Mouse (Mus musculus): ENCODE measurements at regions not wholly inside any gene's neighbourhood (a gene's known extent, or its start where the extent isn't known, plus 50 kb on each side); places are given as distances from the start of the nearest gene placed in this dataset.
A peak's percentile ranks its signal among the peaks of the same experiment; 100 is the strongest.

DNA sequence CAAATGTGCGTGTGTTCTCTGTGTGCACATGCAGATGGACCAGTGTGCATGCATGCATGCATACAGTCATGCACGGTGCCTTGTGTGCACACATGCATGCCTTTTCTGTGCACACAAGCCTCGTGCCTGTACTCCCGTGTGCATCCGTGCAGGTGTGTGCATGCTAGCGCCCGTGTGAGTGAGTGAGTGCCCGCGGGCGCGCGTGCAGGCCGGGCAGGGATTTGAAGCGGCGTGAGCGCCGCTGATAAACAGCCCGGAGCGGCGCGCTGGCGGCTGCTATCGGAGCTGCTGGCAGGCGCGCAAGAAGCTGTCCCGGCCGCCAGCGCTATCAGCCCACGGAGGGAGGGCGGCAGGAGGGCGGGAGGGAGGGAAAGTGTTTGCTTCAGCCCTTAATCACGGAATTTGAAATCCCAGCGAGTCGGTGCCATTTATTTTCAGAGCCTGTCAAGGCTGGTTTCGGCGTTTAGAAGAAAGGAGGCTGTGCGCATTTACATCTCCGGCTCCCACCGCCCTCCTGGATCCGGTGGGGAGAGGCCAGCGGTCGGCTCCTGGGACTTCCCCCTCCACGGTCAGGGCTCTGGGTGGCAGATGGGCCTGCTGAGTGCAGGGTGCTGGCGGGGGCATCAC lies 82.1 kb downstream of the Cstad start:
- Histone ChIP-seq H3K4me2 (replicated peaks; ENCODE audit: low read depth, low read length) (peak overlapping the region; percentile 63), H3K4me3 (ENCODE audit: low read depth, low read length) (peak overlapping the region; percentile 30), H3K27ac (ENCODE audit: low read depth, low read length) (peak overlapping the region; percentile 92), H3K27me3 (ENCODE audit: control insufficient read depth, insufficient read depth, low read length) (no peaks in the 10 kb centered on the region), H3K9ac (ENCODE audit: low read depth, low read length) (peak overlapping the region; percentile 69), H3K9me3 (ENCODE audit: control insufficient read depth, low read length) (no peaks in the 10 kb centered on the region), H3K4me1 (replicated peaks; ENCODE audit: control insufficient read depth, insufficient read depth, low read length) (peaks cover 18% of the 10 kb centered on the region), H3K36me3 (ENCODE audit: control insufficient read depth, insufficient read depth, low read length) (no peaks in the 10 kb centered on the region)
- WGBS, result under 1% methylated on average over 43 of the region's 44 CpGs
- ATAC-seq (ENCODE audit: low FRiP score) (peak; percentile 75), DNase-seq (ENCODE audit: low spot score) (peak; percentile 77)

GRCm38 (mm10) chr2:30676450-30676832 lies 81.6 kb downstream of the Cstad start:
- 6% methylated on average over 7 of the region's 7 CpGs for WGBS
- peak; percentile 38; the same call in 1 of the 2 replicates for ATAC-seq (ENCODE audit: low FRiP score)
- H3K27me3 ChIP-seq (ENCODE audit: control insufficient read depth, insufficient read depth, low read length), result no peaks in the 10 kb centered on the region

DNA sequence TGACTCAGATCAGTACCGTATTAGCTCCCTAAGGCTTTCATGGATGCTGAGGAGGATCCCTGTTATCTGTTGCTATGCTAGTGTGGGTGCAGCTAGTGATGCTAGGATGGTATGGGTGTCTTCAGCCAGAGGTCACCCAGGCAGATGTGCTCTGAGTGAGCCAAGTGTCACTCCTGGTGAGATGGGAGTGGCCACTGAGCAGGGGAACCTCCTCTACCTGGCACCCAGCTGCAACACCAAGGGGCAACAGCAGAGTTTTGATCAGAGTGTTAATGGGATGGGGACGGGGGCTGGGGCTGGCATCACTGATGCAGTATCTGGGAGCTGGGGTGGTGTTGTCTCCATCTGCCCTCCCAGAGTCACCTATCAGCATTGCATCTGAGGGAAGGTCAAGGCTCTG lies 81.0 kb downstream of the Cstad start:
- Histone ChIP-seq H3K27me3 (ENCODE audit: control insufficient read depth, insufficient read depth, low read length) (no peaks in the 10 kb centered on the region), H3K4me3 (ENCODE audit: low read depth, low read length) (no peak overlapping the region), H3K27ac (ENCODE audit: low read depth, low read length) (no peak overlapping the region; the same call in 1 of the 2 replicates), H3K9me3 (ENCODE audit: control insufficient read depth, low read length) (no peaks in the 10 kb centered on the region), H3K36me3 (ENCODE audit: control insufficient read depth, insufficient read depth, low read length) (no peaks in the 10 kb centered on the region), H3K4me2 (replicated peaks; ENCODE audit: low read depth, low read length) (no peak overlapping the region), H3K4me1 (replicated peaks; ENCODE audit: control insufficient read depth, insufficient read depth, low read length) (peaks cover 18% of the 10 kb centered on the region), H3K9ac (ENCODE audit: low read depth, low read length) (no peak overlapping the region)
- 79% methylated on average over 2 of the region's 2 CpGs for WGBS
- ATAC-seq (ENCODE audit: low FRiP score) (no peak), DNase-seq (ENCODE audit: low spot score) (no peak)

More at GRCm38 (mm10) chr2:30676450-30676832, 81.6 kb downstream of the Cstad start:
- Histone ChIP-seq H3K9me3 (ENCODE audit: control insufficient read depth, low read length) (no peaks in the 10 kb centered on the region), H3K4me2 (replicated peaks; ENCODE audit: low read depth, low read length) (peak overlapping the region; percentile 63), H3K27ac (ENCODE audit: low read depth, low read length) (peak overlapping the region; percentile 92), H3K4me1 (replicated peaks; ENCODE audit: control insufficient read depth, insufficient read depth, low read length) (peaks cover 18% of the 10 kb centered on the region), H3K4me3 (ENCODE audit: low read depth, low read length) (peak overlapping the region; percentile 30), H3K9ac (ENCODE audit: low read depth, low read length) (peak overlapping the region; percentile 69; the same call in 1 of the 2 replicates), H3K36me3 (ENCODE audit: control insufficient read depth, insufficient read depth, low read length) (no peaks in the 10 kb centered on the region)
- DNase-seq (ENCODE audit: low spot score), result no peak

GRCm38 (mm10) chr2:30670836-30671586 lies 76.2 kb downstream of the Cstad start:
- Histone ChIP-seq H3K9me3 (ENCODE audit: control insufficient read depth, low read length) (no peaks in the 10 kb centered on the region), H3K27me3 (ENCODE audit: control insufficient read depth, insufficient read depth, low read length) (no peaks in the 10 kb centered on the region), H3K4me2 (replicated peaks; ENCODE audit: low read depth, low read length) (no peak overlapping the region), H3K4me3 (ENCODE audit: low read depth, low read length) (no peak overlapping the region), H3K4me1 (replicated peaks; ENCODE audit: control insufficient read depth, insufficient read depth, low read length) (peaks cover 13% of the 10 kb centered on the region), H3K27ac (ENCODE audit: low read depth, low read length) (peak overlapping the region; percentile 74), H3K36me3 (ENCODE audit: control insufficient read depth, insufficient read depth, low read length) (no peaks in the 10 kb centered on the region), H3K9ac (ENCODE audit: low read depth, low read length) (no peak overlapping the region)
- ATAC-seq (ENCODE audit: low FRiP score), result no peak
- no peak for DNase-seq (ENCODE audit: low spot score)
- 73% methylated on average over 5 of the region's 5 CpGs for WGBS

DNA sequence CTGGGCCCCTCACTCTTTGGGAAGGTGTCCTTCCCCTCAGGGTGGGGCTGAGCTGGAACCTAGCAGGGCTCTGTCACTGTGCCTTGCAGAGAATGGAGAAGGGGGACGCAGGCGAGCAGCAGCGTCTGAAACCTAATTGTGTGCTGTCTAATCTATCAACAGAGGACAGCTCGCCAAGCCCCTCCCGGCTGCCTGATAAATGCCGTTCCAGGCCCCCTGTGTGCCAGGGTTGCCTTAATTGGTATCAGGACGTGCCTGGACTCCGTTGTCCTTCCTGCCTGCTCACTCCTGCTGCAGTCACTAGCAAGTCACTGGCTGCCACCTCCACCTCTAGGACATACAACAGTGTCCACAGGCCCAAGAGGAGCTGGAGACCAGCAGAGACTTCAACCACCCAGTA lies 72.6 kb downstream of the Cstad start:
- H3K4me3 ChIP-seq (ENCODE audit: low read depth, low read length), result no peak overlapping the region
- peaks cover 11% of the 10 kb centered on the region for H3K4me1 ChIP-seq (replicated peaks; ENCODE audit: control insufficient read depth, insufficient read depth, low read length)
- DNase-seq (ENCODE audit: low spot score), result peak; percentile 64
- H3K27ac ChIP-seq (ENCODE audit: low read depth, low read length), result peak overlapping the region; percentile 95
- no peak overlapping the region for H3K4me2 ChIP-seq (replicated peaks; ENCODE audit: low read depth, low read length)
- no peaks in the 10 kb centered on the region for H3K27me3 ChIP-seq (ENCODE audit: control insufficient read depth, insufficient read depth, low read length)
- peak overlapping the region; percentile 42 for H3K9ac ChIP-seq (ENCODE audit: low read depth, low read length)
- no peaks in the 10 kb centered on the region for H3K36me3 ChIP-seq (ENCODE audit: control insufficient read depth, insufficient read depth, low read length)
- no peaks in the 10 kb centered on the region for H3K9me3 ChIP-seq (ENCODE audit: control insufficient read depth, low read length)
- WGBS, result 10% methylated on average over 8 of the region's 8 CpGs
- peak; percentile 73 for ATAC-seq (ENCODE audit: low FRiP score)

DNA sequence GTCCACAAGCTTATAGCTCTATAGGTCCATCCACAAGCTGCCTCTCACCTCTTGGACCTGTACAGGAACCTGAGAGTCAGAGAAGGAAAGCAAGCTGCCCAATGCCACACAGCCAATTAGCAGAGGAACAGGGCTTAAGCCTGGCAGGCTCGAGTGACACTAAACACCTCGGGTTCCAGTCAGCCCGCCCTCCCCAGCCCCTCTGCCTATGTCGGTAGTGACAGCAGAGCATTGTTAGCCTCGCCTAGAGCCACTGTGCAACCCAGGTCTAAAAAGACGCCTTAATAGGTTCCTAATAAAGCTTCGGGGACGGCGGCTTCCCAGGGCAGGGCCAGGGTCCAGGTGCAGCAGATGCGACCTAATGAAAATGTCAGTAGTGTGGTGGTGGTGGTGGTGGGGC lies 66.3 kb downstream of the Cstad start:
- 30% methylated on average over 10 of the region's 10 CpGs for WGBS
- ATAC-seq (ENCODE audit: low FRiP score) (no peak), DNase-seq (ENCODE audit: low spot score) (no peak)
- Histone ChIP-seq H3K27me3 (ENCODE audit: control insufficient read depth, insufficient read depth, low read length) (no peaks in the 10 kb centered on the region), H3K4me1 (replicated peaks; ENCODE audit: control insufficient read depth, insufficient read depth, low read length) (peaks cover 39% of the 10 kb centered on the region), H3K9me3 (ENCODE audit: control insufficient read depth, low read length) (no peaks in the 10 kb centered on the region), H3K27ac (ENCODE audit: low read depth, low read length) (peak overlapping the region; percentile 95), H3K36me3 (ENCODE audit: control insufficient read depth, insufficient read depth, low read length) (no peaks in the 10 kb centered on the region), H3K4me2 (replicated peaks; ENCODE audit: low read depth, low read length) (no peak overlapping the region), H3K9ac (ENCODE audit: low read depth, low read length) (no peak overlapping the region), H3K4me3 (ENCODE audit: low read depth, low read length) (no peak overlapping the region)

DNA sequence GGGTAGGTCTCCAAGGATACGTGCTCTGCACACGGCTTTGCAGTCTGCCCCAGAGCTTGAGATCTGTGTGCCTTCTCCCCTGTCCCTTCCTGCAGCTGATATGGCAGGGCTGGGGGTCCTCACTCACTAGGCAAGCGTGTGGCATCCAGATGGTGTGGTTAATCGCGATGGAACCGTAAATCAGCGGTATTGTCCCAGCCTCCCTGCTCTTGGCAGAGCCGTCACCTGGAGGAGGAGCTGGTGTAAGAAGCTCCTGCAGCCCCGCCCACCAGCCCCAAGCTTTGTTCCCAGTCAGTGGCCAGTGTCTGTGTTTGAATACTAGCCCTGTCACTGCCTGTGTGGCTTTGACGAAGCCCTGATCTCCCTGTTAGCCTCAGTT lies 65.8 kb downstream of the Cstad start:
- no peak overlapping the region for H3K4me2 ChIP-seq (replicated peaks; ENCODE audit: low read depth, low read length)

DNA sequence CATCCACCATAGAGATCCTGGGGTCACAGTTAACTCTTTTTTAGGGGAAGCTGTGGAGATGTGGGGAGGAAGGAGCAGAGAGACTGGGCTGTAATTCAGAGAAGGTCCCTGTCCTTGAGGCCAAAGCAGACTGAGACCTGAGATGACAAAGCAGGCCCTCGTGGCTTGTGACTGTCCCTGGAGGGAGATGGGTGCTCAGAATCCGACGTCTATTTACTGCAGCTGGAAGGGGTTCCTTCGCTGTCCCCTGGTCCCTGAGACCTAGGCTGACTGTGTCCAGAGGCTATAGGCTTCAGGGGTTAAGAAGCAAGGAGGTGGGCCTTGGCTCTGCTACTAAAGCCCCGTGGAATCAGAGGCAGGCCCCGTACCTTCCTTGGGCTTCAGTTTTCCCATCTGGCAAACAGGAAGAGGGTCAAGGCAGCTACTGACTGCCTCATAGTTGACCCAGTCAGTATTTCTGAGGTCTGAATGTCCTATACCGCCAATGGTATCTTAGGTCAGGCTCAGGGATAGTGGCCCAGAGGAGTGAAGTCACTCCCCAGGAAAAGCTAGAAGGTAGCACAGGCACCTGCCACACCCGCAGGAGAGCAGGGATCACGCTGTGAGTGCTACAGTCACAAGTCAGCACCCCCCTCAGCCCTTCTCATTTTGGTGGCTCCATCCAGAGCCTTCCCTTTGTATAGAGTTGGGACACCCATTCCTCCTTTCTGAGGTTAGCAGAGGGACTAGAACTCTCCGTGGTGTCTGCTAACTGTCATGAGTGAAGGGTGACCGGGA lies 65.2 kb downstream of the Cstad start:
- Histone ChIP-seq H3K27me3 (ENCODE audit: control insufficient read depth, insufficient read depth, low read length) (no peaks in the 10 kb centered on the region), H3K4me3 (ENCODE audit: low read depth, low read length) (no peak overlapping the region), H3K4me2 (replicated peaks; ENCODE audit: low read depth, low read length) (no peak overlapping the region), H3K27ac (ENCODE audit: low read depth, low read length) (peak overlapping the region; percentile 95), H3K4me1 (replicated peaks; ENCODE audit: control insufficient read depth, insufficient read depth, low read length) (peaks cover 39% of the 10 kb centered on the region), H3K36me3 (ENCODE audit: control insufficient read depth, insufficient read depth, low read length) (no peaks in the 10 kb centered on the region), H3K9ac (ENCODE audit: low read depth, low read length) (peak overlapping the region; percentile 35), H3K9me3 (ENCODE audit: control insufficient read depth, low read length) (no peaks in the 10 kb centered on the region)
- 23% methylated on average over 11 of the region's 11 CpGs for WGBS
- no peak for ATAC-seq (ENCODE audit: low FRiP score)
- no peak for DNase-seq (ENCODE audit: low spot score)

More for the DNA sequence above, 65.8 kb downstream of the Cstad start:
- peaks cover 39% of the 10 kb centered on the region for H3K4me1 ChIP-seq (replicated peaks; ENCODE audit: control insufficient read depth, insufficient read depth, low read length)
- H3K9ac ChIP-seq (ENCODE audit: low read depth, low read length), result peak overlapping the region; percentile 35
- H3K27me3 ChIP-seq (ENCODE audit: control insufficient read depth, insufficient read depth, low read length), result no peaks in the 10 kb centered on the region
- no peaks in the 10 kb centered on the region for H3K9me3 ChIP-seq (ENCODE audit: control insufficient read depth, low read length)
- no peaks in the 10 kb centered on the region for H3K36me3 ChIP-seq (ENCODE audit: control insufficient read depth, insufficient read depth, low read length)
- DNase-seq (ENCODE audit: low spot score) (peak; percentile 73), ATAC-seq (ENCODE audit: low FRiP score) (peak; percentile 6; the same call in 1 of the 2 replicates)
- H3K27ac ChIP-seq (ENCODE audit: low read depth, low read length), result peak overlapping the region; percentile 95
- WGBS, result 6% methylated on average over 10 of the region's 10 CpGs
- no peak overlapping the region for H3K4me3 ChIP-seq (ENCODE audit: low read depth, low read length)
